Mouse (Mus musculus): Measurements from ENCODE around the gene Pon2. TPM values are rescaled to one million over a fixed set of nuclear protein-coding genes. Genes with fewer than 3 reads are reported as not detected.

Pon2 gene
- polyA plus RNA-seq, 1 experiment, result 24.3 TPM

GRCm38 (mm10) chr6:5313951-5314590 lies 15.8 kb upstream of the Pon2 start:
- H3K4me1 ChIP-seq, result peaks cover 3% of the 10 kb centered on the region; the same call in 1 of the 2 replicates
- no peaks in the 10 kb centered on the region for H3K9me3 ChIP-seq
- H3K27me3 ChIP-seq (replicated peaks), result no peaks in the 10 kb centered on the region
- TF ChIP-seq FLI1 (IDR thresholded peaks at IDR 0.05; ENCODE audit: low read length) (no peak), GATA1 (IDR thresholded peaks at IDR 0.05; ENCODE audit: borderline replicate concordance, low read length) (no peak)
- H3K36me3 ChIP-seq (replicated peaks; ENCODE audit: low read length), result no peaks in the 10 kb centered on the region
- peak overlapping the region; percentile 6 for H3K4me3 ChIP-seq (replicated peaks)

GRCm38 (mm10) chr6:5310491-5310890 lies 12.2 kb upstream of the Pon2 start:
- H3K4me1 ChIP-seq, result peaks cover 3% of the 10 kb centered on the region; the same call in 1 of the 2 replicates
- H3K4me3 ChIP-seq (replicated peaks), result no peak overlapping the region
- H3K36me3 ChIP-seq (replicated peaks; ENCODE audit: low read length), result no peaks in the 10 kb centered on the region
- no peaks in the 10 kb centered on the region for H3K9me3 ChIP-seq
- H3K27me3 ChIP-seq (replicated peaks), result no peaks in the 10 kb centered on the region
- no peak for TF ChIP-seq FLI1 (IDR thresholded peaks at IDR 0.05; ENCODE audit: low read length)
- no peak for TF ChIP-seq GATA1 (IDR thresholded peaks at IDR 0.05; ENCODE audit: borderline replicate concordance, low read length)

GRCm38 (mm10) chr6:5309595-5310197 lies 11.4 kb upstream of the Pon2 start:
- TF ChIP-seq FLI1 (IDR thresholded peaks at IDR 0.05; ENCODE audit: low read length) (no peak), GATA1 (IDR thresholded peaks at IDR 0.05; ENCODE audit: borderline replicate concordance, low read length) (no peak)
- no peak overlapping the region for H3K4me3 ChIP-seq (replicated peaks)
- H3K4me1 ChIP-seq, result peaks cover 5% of the 10 kb centered on the region; the same call in 1 of the 2 replicates
- no peaks in the 10 kb centered on the region for H3K9me3 ChIP-seq
- H3K36me3 ChIP-seq (replicated peaks; ENCODE audit: low read length), result no peaks in the 10 kb centered on the region
- H3K27me3 ChIP-seq (replicated peaks), result no peaks in the 10 kb centered on the region

- H3K36me3 ChIP-seq (replicated peaks; ENCODE audit: low read length), result no peaks in the 10 kb centered on the region
- H3K9me3 ChIP-seq, result no peaks in the 10 kb centered on the region
- H3K4me3 ChIP-seq (replicated peaks), result no peak overlapping the region
- 0 out of 2 replicates have a peak, but pooled peaks cover 3% of the 10 kb centered on the region for H3K4me1 ChIP-seq
- no peaks in the 10 kb centered on the region for H3K27me3 ChIP-seq (replicated peaks)
- TF ChIP-seq FLI1 (IDR thresholded peaks at IDR 0.05; ENCODE audit: low read length) (no peak), GATA1 (IDR thresholded peaks at IDR 0.05; ENCODE audit: borderline replicate concordance, low read length) (no peak)
These were observed 7.7 kb upstream of the Pon2 start for GRCm38 (mm10) chr6:5305926-5306325.

- no peak overlapping the region for H3K4me3 ChIP-seq (replicated peaks)
These were observed 6.7 kb upstream of the Pon2 start for GRCm38 (mm10) chr6:5304956-5305355.

GRCm38 (mm10) chr6:5300629-5301028 lies 2.4 kb upstream of the Pon2 start:
- Histone ChIP-seq H3K36me3 (replicated peaks; ENCODE audit: low read length) (no peaks in the 10 kb centered on the region), H3K4me1 (peaks cover 22% of the 10 kb centered on the region), H3K4me3 (replicated peaks) (no peak overlapping the region), H3K9me3 (no peaks in the 10 kb centered on the region), H3K27me3 (replicated peaks) (no peaks in the 10 kb centered on the region)
- no peak for TF ChIP-seq FLI1 (IDR thresholded peaks at IDR 0.05; ENCODE audit: low read length)
- TF ChIP-seq GATA1 (IDR thresholded peaks at IDR 0.05; ENCODE audit: borderline replicate concordance, low read length), result no peak

More at GRCm38 (mm10) chr6:5304956-5305355, 6.7 kb upstream of the Pon2 start:
- H3K36me3 ChIP-seq (replicated peaks; ENCODE audit: low read length), result no peaks in the 10 kb centered on the region
- H3K9me3 ChIP-seq, result no peaks in the 10 kb centered on the region
- no peaks in the 10 kb centered on the region for H3K27me3 ChIP-seq (replicated peaks)
- 0 out of 2 replicates have a peak, but pooled peaks cover 3% of the 10 kb centered on the region for H3K4me1 ChIP-seq
- TF ChIP-seq GATA1 (IDR thresholded peaks at IDR 0.05; ENCODE audit: borderline replicate concordance, low read length), result no peak
- no peak for TF ChIP-seq FLI1 (IDR thresholded peaks at IDR 0.05; ENCODE audit: low read length)

GRCm38 (mm10) chr6:5299561-5299960 lies 1.3 kb upstream of the Pon2 start:
- TF ChIP-seq GATA1 (IDR thresholded peaks at IDR 0.05; ENCODE audit: borderline replicate concordance, low read length) (no peak), FLI1 (IDR thresholded peaks at IDR 0.05; ENCODE audit: low read length) (no peak)
- H3K27me3 ChIP-seq (replicated peaks), result no peaks in the 10 kb centered on the region
- no peaks in the 10 kb centered on the region for H3K9me3 ChIP-seq
- peaks cover 29% of the 10 kb centered on the region for H3K4me1 ChIP-seq
- H3K4me3 ChIP-seq (replicated peaks), result no peak overlapping the region
- peaks cover 9% of the 10 kb centered on the region for H3K36me3 ChIP-seq (replicated peaks; ENCODE audit: low read length)

GRCm38 (mm10) chr6:5297321-5298091 lies 749 bp downstream of the Pon2 start:
- peaks cover 50% of the 10 kb centered on the region for H3K4me1 ChIP-seq
- H3K4me3 ChIP-seq (replicated peaks), result peak overlapping the region; percentile 95
- H3K36me3 ChIP-seq (replicated peaks; ENCODE audit: low read length), result peaks cover 29% of the 10 kb centered on the region

GRCm38 (mm10) chr6:5296067-5296466 lies 2.2 kb downstream of the Pon2 start:
- H3K4me1 ChIP-seq, result peaks cover 64% of the 10 kb centered on the region
- H3K9me3 ChIP-seq, result no peaks in the 10 kb centered on the region
- TF ChIP-seq GATA1 (IDR thresholded peaks at IDR 0.05; ENCODE audit: borderline replicate concordance, low read length), result no peak
- TF ChIP-seq FLI1 (IDR thresholded peaks at IDR 0.05; ENCODE audit: low read length), result no peak
- H3K4me3 ChIP-seq (replicated peaks), result peak overlapping the region; percentile 87
- peaks cover 43% of the 10 kb centered on the region for H3K36me3 ChIP-seq (replicated peaks; ENCODE audit: low read length)
- H3K27me3 ChIP-seq (replicated peaks), result no peaks in the 10 kb centered on the region

More at GRCm38 (mm10) chr6:5297321-5298091, 749 bp downstream of the Pon2 start:
- Histone ChIP-seq H3K9me3 (no peaks in the 10 kb centered on the region), H3K27me3 (replicated peaks) (no peaks in the 10 kb centered on the region)
- no peak for TF ChIP-seq GATA1 (IDR thresholded peaks at IDR 0.05; ENCODE audit: borderline replicate concordance, low read length)
- TF ChIP-seq FLI1 (IDR thresholded peaks at IDR 0.05; ENCODE audit: low read length), result no peak

Measured in megakaryocyte, embryonic 14.5 days (primary cell).